Mouse (Mus musculus) 3134 (cell line): ENCODE results near the gene Ggt1.

ENCODE experiments used
- DNase-seq: peaks from one replicate; pipeline ENCODE4 v3.0.0-alpha.2; 2011; ENCODE audit warnings: low spot score; ENCODE audit not compliant: insufficient read length; ENCODE audit errors: extremely low read depth

The Ggt1 gene

GRCm38 (mm10) chr10:75625920-75626319, 64.5 kb downstream of the Ggt1 start:
- DNase-seq: no peak

GRCm38 (mm10) chr10:75626991-75627390, 65.6 kb downstream of the Ggt1 start:
- DNase-seq: no peak

GRCm38 (mm10) chr10:75627490-75627889, 66.1 kb downstream of the Ggt1 start:
- no peak for DNase-seq

GRCm38 (mm10) chr10:75632633-75633032, 71.2 kb downstream of the Ggt1 start:
- no peak for DNase-seq

- no peak for DNase-seq
Observed at GRCm38 (mm10) chr10:75633048-75633447, 71.6 kb downstream of the Ggt1 start.

GRCm38 (mm10) chr10:75633576-75634139, 72.3 kb downstream of the Ggt1 start:
- no peak for DNase-seq

GRCm38 (mm10) chr10:75634610-75635009, 73.2 kb downstream of the Ggt1 start:
- DNase-seq: no peak

- DNase-seq: no peak
Observed at GRCm38 (mm10) chr10:75635019-75635692, 73.8 kb downstream of the Ggt1 start.

GRCm38 (mm10) chr10:75635693-75636055, 74.3 kb downstream of the Ggt1 start:
- peak; percentile 57 for DNase-seq
